Mouse (Mus musculus): ENCODE results near the gene Bub1b.

GRCm38 (mm10) chr2:118637888-118638526, 40.0 kb downstream of the Bub1b start:
- TF ChIP-seq CTCF (IDR thresholded peaks at IDR 0.05; ENCODE audit: extremely low read depth, insufficient read depth, low read length): peak; percentile 88
- no peak for TF ChIP-seq POLR2A (IDR thresholded peaks at IDR 0.05; ENCODE audit: extremely low read depth, insufficient read depth, low read length)
